Mouse (Mus musculus) stomach, embryonic 14.5 days (tissue): ENCODE measurements around the gene Sdr9c7. TPM values are rescaled to one million over a fixed set of nuclear protein-coding genes. Genes with fewer than 3 reads are reported as not detected.

Experiments used
- ATAC-seq: fragments of 200-750 bp; cut with Nextera tagmentation; 2 replicates; pipeline ENCODE4 v1.8.0; 2017; ENCODE audit warnings: low read depth, moderate TSS enrichment; ENCODE audit not compliant: insufficient number of reproducible peaks, insufficient read depth, low FRiP score
- H3K27ac ChIP-seq: fragments of 300-500 bp; sonication (generic); 2 replicates; pipeline ENCODE4 v1.5.1; 2014; ENCODE audit warnings: mild to moderate bottlenecking, low read length, moderate library complexity, mixed read lengths
- H3K27me3 ChIP-seq: fragments of 300-500 bp; sonication (generic); 2 replicates; pipeline ENCODE4 v1.6.1; 2014; ENCODE audit warnings: low read length, control low read depth, mixed read lengths; ENCODE audit not compliant: control insufficient read depth, insufficient read depth
- H3K36me3 ChIP-seq: fragments of 300-500 bp; sonication (generic); 2 replicates; pipeline ENCODE4 v1.6.1; 2014; ENCODE audit warnings: mild to moderate bottlenecking, control low read depth, low read length, moderate library complexity, mixed read lengths; ENCODE audit not compliant: control insufficient read depth, insufficient read depth
- H3K4me1 ChIP-seq: fragments of 300-500 bp; sonication (generic); 2 replicates; pipeline ENCODE4 v1.6.1; 2014; ENCODE audit warnings: low read length, control low read depth, mixed read lengths; ENCODE audit not compliant: control insufficient read depth, insufficient read depth
- H3K4me2 ChIP-seq: fragments of 300-500 bp; sonication (generic); replicated peaks from 2 replicates; pipeline ENCODE4 v1.6.1; 2014; ENCODE audit warnings: low read depth, low read length, control low read depth
- H3K4me3 ChIP-seq: fragments of 300-500 bp; sonication (generic); 2 replicates; pipeline ENCODE4 v1.5.1; 2014; ENCODE audit warnings: low read depth, low read length, control low read depth
- H3K9ac ChIP-seq: fragments of 300-500 bp; sonication (generic); replicated peaks from 2 replicates; pipeline ENCODE4 v1.6.1; 2014; ENCODE audit warnings: low read depth, mild to moderate bottlenecking, control low read depth, low read length, moderate library complexity, mixed read lengths
- H3K9me3 ChIP-seq: fragments of 300-500 bp; sonication (generic); 2 replicates; pipeline ENCODE4 v1.6.1; 2016; ENCODE audit warnings: low read depth, low read length, control low read depth; ENCODE audit not compliant: control insufficient read depth
- WGBS: fragments of 180-500 bp; shearing (Covaris S2); extraction: QIAGEN DNeasy Blood & Tissue Kit; methylation state at CpG from one replicate; pipeline ENCODE4 v1.1.7; 2014; 5-methylcytosine and 5-hydroxymethylcytosine counted together
- polyA plus RNA-seq: library from polyadenylated mRNA; unstranded; fragments of >200 nt; fragmentation: Nextera tagmentation; extraction: Ambion mirVana; gene quantifications from 2 replicates; pipeline ENCODE4 v1.2.1, GENCODE M21; 2014

The Sdr9c7 gene
- polyA plus RNA-seq, 1 experiment from 2014 or later, result not detected

GRCm38 (mm10) chr10:127897506-127897905 lies 812 bp upstream of the Sdr9c7 start:
- no peak for ATAC-seq
- Histone ChIP-seq H3K9me3 (no peaks in the 10 kb centered on the region), H3K4me2 (no peak overlapping the region), H3K36me3 (no peaks in the 10 kb centered on the region), H3K27me3 (no peaks in the 10 kb centered on the region), H3K9ac (no peak overlapping the region), H3K4me3 (no peak overlapping the region), H3K27ac (no peak overlapping the region), H3K4me1 (peaks cover 4% of the 10 kb centered on the region; the same call in 1 of the 2 replicates)
- 75% methylated on average over 3 of the region's 3 CpGs for WGBS

DNA sequence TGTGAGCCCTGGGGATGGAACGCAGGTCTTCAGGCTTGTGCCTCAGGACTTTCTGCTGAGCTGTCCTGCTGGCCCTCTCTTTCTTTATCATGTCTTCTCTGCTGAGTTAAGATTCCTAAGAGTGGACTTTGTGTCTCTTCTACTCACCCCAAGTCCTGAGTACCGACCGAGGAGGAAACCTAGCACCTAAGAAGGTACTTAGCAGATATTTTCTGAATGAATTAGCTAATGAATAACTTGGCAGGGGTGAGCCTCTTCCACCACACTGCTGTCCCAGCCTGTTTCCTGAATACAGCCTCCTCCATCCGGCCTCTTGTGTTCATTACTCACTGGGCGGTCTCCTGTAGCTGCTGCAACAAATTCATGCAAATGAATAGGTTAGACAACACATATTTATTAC lies 1.5 kb downstream of the Sdr9c7 start:
- H3K36me3 ChIP-seq, result no peaks in the 10 kb centered on the region
- no peak overlapping the region for H3K4me2 ChIP-seq
- no peak overlapping the region for H3K27ac ChIP-seq
- 61% methylated on average over 5 of the region's 5 CpGs for WGBS
- H3K9ac ChIP-seq, result no peak overlapping the region
- H3K4me1 ChIP-seq, result peaks cover under 1% of the 10 kb centered on the region; the same call in 1 of the 2 replicates
- H3K4me3 ChIP-seq, result no peak overlapping the region
- H3K27me3 ChIP-seq, result no peaks in the 10 kb centered on the region
- no peak for ATAC-seq
- no peaks in the 10 kb centered on the region for H3K9me3 ChIP-seq

DNA sequence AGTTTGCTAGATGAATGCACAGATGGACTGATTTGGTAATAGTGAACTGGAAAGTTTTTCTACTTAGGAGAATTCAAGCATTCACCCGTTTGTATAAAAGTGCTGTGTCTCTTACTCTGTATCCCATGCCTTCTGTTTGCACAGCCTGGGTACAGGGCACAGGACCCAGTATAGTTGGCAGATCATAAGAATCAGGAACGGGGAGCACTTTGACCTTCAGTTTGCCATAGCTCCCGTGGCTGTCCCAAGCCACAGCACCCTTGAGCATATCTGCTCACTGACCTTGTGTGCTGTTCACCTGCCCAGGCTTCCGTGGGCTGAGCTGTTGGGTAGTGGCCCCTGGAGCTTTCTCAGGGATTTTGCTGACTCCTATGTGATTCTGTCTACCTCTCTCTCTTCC lies 3.4 kb downstream of the Sdr9c7 start:
- Histone ChIP-seq H3K4me2 (no peak overlapping the region), H3K27me3 (no peaks in the 10 kb centered on the region), H3K9me3 (no peaks in the 10 kb centered on the region), H3K4me1 (peaks cover 3% of the 10 kb centered on the region; the same call in 1 of the 2 replicates), H3K36me3 (no peaks in the 10 kb centered on the region), H3K9ac (no peak overlapping the region), H3K4me3 (no peak overlapping the region), H3K27ac (no peak overlapping the region)
- no peak for ATAC-seq
- WGBS, result 74% methylated on average over 4 of the region's 4 CpGs

DNA sequence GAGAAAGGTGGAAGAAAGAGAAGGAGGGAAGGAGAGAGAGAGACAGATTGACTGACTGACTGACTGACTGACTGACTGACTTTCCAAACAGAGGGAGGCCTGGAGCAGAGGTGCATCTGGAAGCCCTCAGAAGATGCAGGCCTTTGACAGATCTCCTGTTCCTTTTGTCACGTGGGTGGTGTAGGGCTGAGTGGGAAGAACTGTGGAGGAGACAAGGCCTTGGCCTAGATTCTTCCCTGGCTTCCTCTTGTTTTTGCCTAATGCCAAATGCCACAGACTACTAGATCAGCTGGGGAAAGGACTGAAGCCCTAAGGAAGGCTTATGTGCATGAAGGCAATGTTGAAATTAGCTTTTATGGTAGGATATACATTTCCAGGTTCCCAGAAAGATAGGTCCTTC lies 4.8 kb downstream of the Sdr9c7 start:
- 68% methylated on average over 1 of the region's 1 CpGs for WGBS
- Histone ChIP-seq H3K27me3 (no peaks in the 10 kb centered on the region), H3K9me3 (no peaks in the 10 kb centered on the region), H3K9ac (no peak overlapping the region), H3K27ac (no peak overlapping the region), H3K4me2 (no peak overlapping the region), H3K4me3 (no peak overlapping the region), H3K36me3 (no peaks in the 10 kb centered on the region), H3K4me1 (peaks cover 3% of the 10 kb centered on the region; the same call in 1 of the 2 replicates)
- no peak for ATAC-seq

- Histone ChIP-seq H3K4me3 (no peak overlapping the region), H3K4me2 (no peak overlapping the region), H3K9ac (no peak overlapping the region), H3K9me3 (no peaks in the 10 kb centered on the region), H3K4me1 (peaks cover 3% of the 10 kb centered on the region; the same call in 1 of the 2 replicates), H3K27ac (peak overlapping the region; percentile 10; the same call in 1 of the 2 replicates), H3K36me3 (no peaks in the 10 kb centered on the region), H3K27me3 (no peaks in the 10 kb centered on the region)
- WGBS, result 54% methylated on average over 7 of the region's 7 CpGs
- ATAC-seq, result peak; percentile 80; the same call in 1 of the 2 replicates
Measured at GRCm38 (mm10) chr10:127904718-127905446, 6.6 kb downstream of the Sdr9c7 start.

DNA sequence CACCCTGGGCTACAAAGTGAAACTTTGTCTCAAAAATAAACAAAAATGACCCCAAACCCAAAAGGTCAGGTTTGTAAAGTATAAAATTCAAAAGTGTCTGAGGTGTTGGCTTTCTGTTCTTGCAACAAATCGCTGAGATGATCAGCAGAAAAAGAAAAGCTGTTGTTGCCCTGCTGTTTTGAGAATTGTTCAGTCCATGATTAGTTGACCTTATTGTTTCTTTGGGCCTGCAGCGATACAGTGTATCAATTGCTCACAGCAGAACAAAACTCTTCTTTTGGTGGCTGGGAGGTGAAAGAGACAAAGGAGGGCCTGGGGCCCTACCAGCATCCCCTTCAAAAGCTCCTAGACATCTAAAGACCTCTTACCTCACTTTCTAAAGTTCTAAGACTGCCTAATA lies 7.8 kb downstream of the Sdr9c7 start:
- Histone ChIP-seq H3K9ac (no peak overlapping the region), H3K4me2 (no peak overlapping the region), H3K4me3 (no peak overlapping the region), H3K27ac (no peak overlapping the region), H3K4me1 (peaks cover 3% of the 10 kb centered on the region; the same call in 1 of the 2 replicates), H3K9me3 (no peaks in the 10 kb centered on the region), H3K27me3 (no peaks in the 10 kb centered on the region), H3K36me3 (no peaks in the 10 kb centered on the region)
- WGBS, result 82% methylated on average over 2 of the region's 2 CpGs
- no peak for ATAC-seq

GRCm38 (mm10) chr10:127907386-127907951 lies 9.2 kb downstream of the Sdr9c7 start:
- H3K36me3 ChIP-seq, result no peaks in the 10 kb centered on the region
- no peaks in the 10 kb centered on the region for H3K9me3 ChIP-seq
- H3K4me1 ChIP-seq, result peaks cover 3% of the 10 kb centered on the region; the same call in 1 of the 2 replicates
- H3K4me3 ChIP-seq, result no peak overlapping the region
- H3K27ac ChIP-seq, result no peak overlapping the region
- no peak overlapping the region for H3K9ac ChIP-seq
- no peaks in the 10 kb centered on the region for H3K27me3 ChIP-seq
- no peak for ATAC-seq
- no peak overlapping the region for H3K4me2 ChIP-seq

DNA sequence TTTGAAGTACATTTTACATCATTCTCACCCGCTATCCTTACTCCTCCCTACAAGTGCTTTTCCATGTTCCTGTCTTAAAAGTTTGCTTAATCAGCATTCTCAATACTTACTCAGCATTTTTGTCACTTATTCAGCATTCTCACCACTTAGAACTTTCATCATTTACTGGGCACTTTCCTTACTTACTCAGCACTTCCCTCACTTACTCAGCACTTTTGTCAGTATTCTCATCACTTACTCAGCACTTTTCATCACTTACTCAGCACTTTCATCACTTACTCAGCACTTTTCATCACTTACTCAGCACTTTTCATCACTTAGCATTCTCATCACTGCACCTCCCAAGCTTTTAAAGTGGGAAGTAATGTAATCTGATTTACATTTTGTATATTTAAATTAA lies 17.3 kb downstream of the Sdr9c7 start:
- H3K9me3 ChIP-seq, result no peaks in the 10 kb centered on the region
- H3K4me1 ChIP-seq, result no peaks in the 10 kb centered on the region
- WGBS, result 90% methylated on average over 1 of the region's 1 CpGs
- no peak overlapping the region for H3K4me2 ChIP-seq
- no peaks in the 10 kb centered on the region for H3K36me3 ChIP-seq
- ATAC-seq, result no peak
- no peaks in the 10 kb centered on the region for H3K27me3 ChIP-seq
- H3K9ac ChIP-seq, result no peak overlapping the region
- H3K27ac ChIP-seq, result no peak overlapping the region
- H3K4me3 ChIP-seq, result no peak overlapping the region
